Mouse (Mus musculus) neural tube, embryonic 12.5 days (tissue): ENCODE data around the gene Zfp335. TPM values are rescaled to one million over a fixed set of nuclear protein-coding genes. Genes with fewer than 3 reads are reported as not detected.
A peak's percentile ranks its signal among the peaks of the same experiment; 100 is the strongest.
"Not testable (repeated sequence)": the region's sequence is repeated elsewhere in the genome, so short reads cannot be mapped to it uniquely, and the experiment has no call there.

Experiments
- ATAC-seq: fragments of 200-750 bp; cut with Nextera tagmentation; 2 replicates; pipeline ENCODE4 v1.8.0; 2017; ENCODE audit warnings: low read depth, mild to moderate bottlenecking, moderate TSS enrichment, moderate library complexity; ENCODE audit not compliant: low FRiP score
- H3K27ac ChIP-seq: fragments of 300-500 bp; sonication (generic); 2 replicates; pipeline ENCODE4 v1.5.1; 2016
- H3K27me3 ChIP-seq: fragments of 300-500 bp; sonication (generic); replicated peaks from 2 replicates; pipeline ENCODE4 v1.6.1; 2016; ENCODE audit warnings: mild to moderate bottlenecking
- H3K36me3 ChIP-seq: fragments of 300-500 bp; sonication (generic); 2 replicates; pipeline ENCODE4 v1.6.1; 2016; ENCODE audit warnings: mild to moderate bottlenecking
- H3K4me1 ChIP-seq: fragments of 300-500 bp; sonication (generic); 2 replicates; pipeline ENCODE4 v1.6.1; 2016
- H3K4me2 ChIP-seq: fragments of 300-500 bp; sonication (generic); replicated peaks from 2 replicates; pipeline ENCODE4 v1.6.1; 2016; ENCODE audit warnings: mild to moderate bottlenecking
- H3K4me3 ChIP-seq: fragments of 300-500 bp; sonication (generic); 2 replicates; pipeline ENCODE4 v1.5.1; 2016
- H3K9ac ChIP-seq: fragments of 300-500 bp; sonication (generic); 2 replicates; pipeline ENCODE4 v1.6.1; 2016; ENCODE audit warnings: mild to moderate bottlenecking
- H3K9me3 ChIP-seq: fragments of 300-500 bp; sonication (generic); 2 replicates; pipeline ENCODE4 v1.6.1; 2016; ENCODE audit warnings: mild to moderate bottlenecking
- WGBS: fragments of 180-500 bp; shearing (Covaris S2); methylation state at CpG from one replicate; pipeline ENCODE4 v1.1.7; 2016; 5-methylcytosine and 5-hydroxymethylcytosine counted together
- polyA plus RNA-seq: library from polyadenylated mRNA; unstranded; fragments of >200 nt; fragmentation: Nextera tagmentation; extraction: Ambion mirVana; gene quantifications from 2 replicates; pipeline ENCODE4 v1.2.1, GENCODE M21; 2016

Zfp335 gene
- polyA plus RNA-seq, 1 experiment from 2014 or later = 17.2 TPM

DNA sequence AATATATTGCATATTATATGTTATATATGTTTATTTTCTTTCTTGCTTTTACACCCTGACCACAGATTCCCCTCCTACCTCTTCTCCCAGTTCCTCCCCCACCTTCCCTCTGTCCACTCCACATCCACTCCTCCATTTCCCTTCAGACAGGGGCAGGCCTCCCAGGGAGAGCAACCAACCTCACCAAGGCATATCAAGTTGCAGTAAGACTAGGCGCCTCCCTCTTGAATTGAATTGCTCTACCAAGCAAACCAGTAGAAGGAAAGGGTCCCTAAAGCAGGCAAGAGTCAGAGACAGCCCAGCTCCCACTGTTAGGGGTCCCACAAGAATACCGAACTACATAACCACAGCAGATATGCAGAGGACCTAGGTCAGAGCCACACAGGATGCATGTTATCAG is 52.4 kb downstream of the Zfp335 start:
- Histone ChIP-seq H3K4me3 (no peak overlapping the region), H3K4me2 (no peak overlapping the region), H3K9ac (no peak overlapping the region), H3K27me3 (peaks cover 36% of the 10 kb centered on the region), H3K9me3 (no peaks in the 10 kb centered on the region), H3K4me1 (peaks cover 28% of the 10 kb centered on the region), H3K27ac (no peak overlapping the region), H3K36me3 (no peaks in the 10 kb centered on the region)
- ATAC-seq = no peak
- 53% methylated on average over 2 of the region's 2 CpGs for WGBS

DNA sequence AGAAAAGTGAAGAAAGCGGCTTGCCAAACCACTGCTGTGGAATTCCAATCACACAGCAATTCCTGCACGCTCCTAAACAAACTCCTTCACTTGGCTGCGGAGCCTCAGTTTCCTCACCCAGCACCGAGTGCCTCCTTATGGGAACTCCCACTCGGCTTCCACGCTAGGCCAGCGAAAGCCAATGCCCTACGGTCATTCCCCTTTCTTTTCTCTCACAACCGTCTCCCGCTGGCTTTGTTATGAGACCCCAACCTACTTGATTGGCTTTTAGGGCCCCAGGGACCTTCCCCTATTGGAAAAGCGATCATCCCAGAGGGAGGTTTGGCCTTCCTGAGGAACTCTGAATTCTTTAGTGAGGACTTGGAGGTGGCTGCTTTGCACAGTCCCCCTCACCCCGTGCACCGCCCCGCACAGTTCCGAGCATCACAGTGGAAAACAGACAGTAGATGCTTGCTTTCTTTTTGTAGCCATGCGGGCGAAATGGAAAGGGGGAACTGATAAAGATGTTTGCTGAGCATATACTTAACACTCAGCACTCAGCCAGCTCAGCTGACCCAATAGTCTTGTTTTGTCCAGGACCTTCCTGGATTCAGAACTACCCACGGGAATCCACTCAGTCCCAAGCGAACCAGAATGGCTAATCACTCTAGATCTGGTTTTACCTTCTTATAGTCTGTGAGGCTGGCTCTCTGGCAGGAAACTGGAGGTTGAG is 53.6 kb downstream of the Zfp335 start:
- H3K36me3 ChIP-seq = no peaks in the 10 kb centered on the region
- peaks cover 28% of the 10 kb centered on the region for H3K4me1 ChIP-seq
- no peaks in the 10 kb centered on the region for H3K9me3 ChIP-seq
- peak overlapping the region; percentile 44; the same call in 1 of the 2 replicates for H3K9ac ChIP-seq
- ATAC-seq = peak; percentile 27; the same call in 1 of the 2 replicates
- 3% methylated on average over 19 of the region's 19 CpGs for WGBS
- no peak overlapping the region for H3K27ac ChIP-seq
- H3K4me3 ChIP-seq = peak overlapping the region; percentile 47
- peaks cover 37% of the 10 kb centered on the region for H3K27me3 ChIP-seq
- H3K4me2 ChIP-seq = peak overlapping the region; percentile 75

DNA sequence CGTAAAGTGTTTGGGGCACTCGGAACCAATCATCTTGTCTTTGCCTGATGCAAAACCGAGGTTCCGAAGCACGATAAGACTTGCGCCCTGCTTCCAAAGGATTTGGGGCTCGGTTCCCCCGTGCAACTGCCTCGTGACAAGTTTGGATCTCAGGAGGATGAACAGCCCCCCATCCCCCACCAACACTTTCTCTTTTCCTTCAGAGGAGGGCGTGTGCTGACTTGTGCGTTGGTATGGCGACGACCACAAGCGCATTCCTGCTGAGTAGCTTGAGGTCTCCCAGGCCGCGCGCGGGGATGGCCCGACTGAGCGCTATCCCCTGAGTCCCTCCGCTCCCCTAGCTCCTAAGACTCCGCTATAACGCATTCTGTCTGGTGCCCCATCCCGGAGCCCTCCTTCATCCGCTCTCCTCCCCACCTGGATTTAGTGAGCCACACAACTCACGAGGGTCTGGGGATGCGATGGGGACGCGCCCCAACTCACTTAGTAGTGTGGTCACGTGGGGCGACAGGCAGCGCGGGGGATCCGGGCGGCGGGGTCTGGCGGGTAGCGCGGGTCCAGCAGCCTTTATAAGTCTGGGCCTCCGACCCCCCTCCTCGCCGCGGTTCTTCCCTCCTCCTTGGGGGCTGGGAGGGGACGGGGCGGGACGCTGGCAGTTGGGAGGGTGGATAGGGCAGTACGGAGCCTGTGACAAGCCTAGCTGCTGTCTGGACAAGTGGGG is 54.3 kb downstream of the Zfp335 start, which contains the start of gene Pltp:
TSS of gene Pltp (minus strand) at position 611 of the 721 bp plus-strand sequence.
- ATAC-seq = peak; percentile 88

DNA sequence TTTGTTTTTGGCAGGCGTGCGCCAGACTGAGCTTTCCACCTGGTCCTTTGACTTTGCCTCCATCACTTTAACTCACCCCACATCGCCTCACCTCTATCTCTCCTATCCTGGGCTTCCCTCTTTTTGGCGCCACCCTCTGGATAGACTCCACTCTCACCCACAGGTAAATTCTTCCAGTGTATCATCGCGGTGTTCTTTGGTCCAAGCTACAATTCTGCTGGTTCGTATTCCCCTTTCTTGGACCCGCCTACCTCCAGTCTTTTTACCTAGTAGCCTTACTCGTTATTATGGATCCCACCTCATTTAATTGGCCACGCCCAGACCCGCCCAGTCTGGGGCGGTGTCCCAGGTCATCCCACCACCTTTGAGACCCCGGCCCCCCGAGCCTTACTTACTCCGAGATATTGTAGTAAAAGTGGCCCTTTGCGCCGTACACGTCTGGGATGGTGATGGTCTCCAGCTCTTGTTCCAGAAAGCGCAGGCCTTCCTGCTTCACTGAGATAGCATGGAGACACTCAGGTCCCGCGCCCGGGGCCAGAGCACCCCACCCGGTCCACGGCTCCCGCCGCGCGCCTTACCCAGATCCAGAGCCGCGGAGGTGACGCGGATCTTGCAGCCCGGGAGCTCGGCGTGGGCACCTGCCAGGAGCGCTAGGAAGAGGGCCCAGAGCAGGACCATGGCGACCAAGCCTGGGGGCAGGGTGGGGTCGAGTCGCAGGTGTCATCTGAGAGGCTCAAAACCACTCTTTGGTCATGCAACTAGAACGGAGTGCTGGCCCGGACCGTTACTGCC is 55.1 kb downstream of the Zfp335 start:
- Histone ChIP-seq H3K27ac (no peak overlapping the region), H3K9me3 (no peaks in the 10 kb centered on the region), H3K4me1 (peaks cover 22% of the 10 kb centered on the region), H3K36me3 (no peaks in the 10 kb centered on the region), H3K9ac (peak overlapping the region; percentile 44), H3K4me3 (peak overlapping the region; percentile 47), H3K4me2 (peak overlapping the region; percentile 75), H3K27me3 (peaks cover 37% of the 10 kb centered on the region)
- peak; percentile 57 for ATAC-seq
- 1% methylated on average over 42 of the region's 42 CpGs for WGBS

More for the DNA sequence above, 54.3 kb downstream of the Zfp335 start, which contains the start of gene Pltp:
- H3K4me2 ChIP-seq = peak within 1 kb of the TSS; percentile 75
- H3K27ac ChIP-seq = no peak within 1 kb of the TSS
- WGBS = under 1% methylated on average over 47 of the region's 47 CpGs
- no peaks in the 10 kb centered on the region for H3K36me3 ChIP-seq
- H3K9me3 ChIP-seq = no peaks in the 10 kb centered on the region
- peaks cover 27% of the 10 kb centered on the region for H3K4me1 ChIP-seq
- H3K9ac ChIP-seq = peak within 1 kb of the TSS; percentile 44
- peak within 1 kb of the TSS; percentile 47 for H3K4me3 ChIP-seq
- H3K27me3 ChIP-seq = peaks cover 37% of the 10 kb centered on the region

DNA sequence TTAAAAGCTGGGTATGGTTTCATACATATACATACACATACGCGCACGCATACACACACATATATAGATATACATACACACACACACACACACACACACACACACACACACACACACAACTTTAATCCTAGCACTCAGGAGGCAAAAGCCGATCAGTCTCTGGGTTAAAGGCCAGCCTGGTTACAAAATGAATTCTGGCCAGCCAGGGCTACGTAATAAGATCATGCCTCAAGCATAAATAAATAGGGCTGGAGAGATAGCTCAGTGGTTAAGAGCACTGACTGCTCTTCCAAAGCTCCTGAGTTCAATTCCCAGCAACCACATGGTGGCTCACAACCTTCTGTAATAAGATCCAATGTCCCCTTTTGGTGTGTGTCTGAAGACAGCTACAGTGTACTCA is 56.0 kb downstream of the Zfp335 start:
- Histone ChIP-seq H3K27me3 (peaks cover 37% of the 10 kb centered on the region), H3K4me1 (peaks cover 22% of the 10 kb centered on the region), H3K4me2 (peak overlapping the region; percentile 75)
- not testable (repeated sequence) for H3K9me3 ChIP-seq, H3K4me3 ChIP-seq, H3K27ac ChIP-seq, H3K36me3 ChIP-seq, H3K9ac ChIP-seq, ATAC-seq
- 80% methylated on average over 5 of the region's 5 CpGs for WGBS

DNA sequence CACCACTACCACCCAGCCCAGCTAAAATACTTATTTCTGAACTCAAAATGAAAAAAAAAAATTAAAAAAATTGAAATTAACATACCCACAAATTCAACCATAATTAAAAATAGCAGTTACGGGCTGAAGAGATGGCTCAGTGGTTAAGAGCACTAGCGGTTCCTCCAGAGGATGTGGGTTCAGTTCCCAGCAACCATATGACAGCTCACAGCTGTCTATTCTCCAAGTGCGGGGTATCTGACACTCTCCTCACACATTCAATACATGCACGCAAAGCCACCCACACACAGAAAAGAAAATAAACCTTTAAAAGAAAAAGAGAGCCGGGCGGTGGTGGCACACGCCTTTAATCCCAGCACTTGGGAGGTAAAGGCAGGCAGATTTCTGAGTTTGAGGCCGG is 61.5 kb downstream of the Zfp335 start:
- 93% methylated on average over 8 of the region's 8 CpGs for WGBS
- no peak overlapping the region for H3K27ac ChIP-seq

DNA sequence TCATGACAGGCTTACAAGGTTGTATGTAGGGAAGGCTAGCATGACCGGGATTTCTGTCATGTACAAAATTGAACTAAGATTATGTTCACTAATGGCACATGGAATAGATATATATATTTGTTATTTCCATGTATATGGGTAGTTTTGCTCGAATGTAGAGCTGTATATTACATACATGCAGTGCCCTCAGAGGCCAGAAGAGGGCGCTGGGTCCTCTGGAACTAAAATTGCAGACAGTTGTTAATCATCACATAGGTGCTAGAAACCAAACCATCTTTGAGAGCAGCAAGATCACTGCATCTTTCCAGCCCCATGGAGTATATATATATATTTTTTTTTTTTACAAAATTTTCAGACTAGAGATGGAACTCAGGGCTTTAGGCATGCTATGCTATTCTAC is 65.8 kb downstream of the Zfp335 start:
- 53% methylated on average over 3 of the region's 3 CpGs for WGBS
- Histone ChIP-seq H3K36me3 (peaks cover 11% of the 10 kb centered on the region), H3K27ac (no peak overlapping the region), H3K4me1 (no peaks in the 10 kb centered on the region), H3K27me3 (no peaks in the 10 kb centered on the region), H3K9me3 (no peaks in the 10 kb centered on the region), H3K4me2 (no peak overlapping the region), H3K9ac (no peak overlapping the region), H3K4me3 (no peak overlapping the region)
- no peak for ATAC-seq

More for the DNA sequence above, 61.5 kb downstream of the Zfp335 start:
- Histone ChIP-seq H3K9me3 (no peaks in the 10 kb centered on the region), H3K27me3 (peaks cover 3% of the 10 kb centered on the region; the same call in 1 of the 2 replicates), H3K4me2 (no peak overlapping the region), H3K9ac (no peak overlapping the region), H3K36me3 (peaks cover 7% of the 10 kb centered on the region), H3K4me1 (no peaks in the 10 kb centered on the region), H3K4me3 (no peak overlapping the region)
- no peak for ATAC-seq

Other genes with a start within 250 kb of the Zfp335 start
- gene Wfdc11, start 237.7 kb downstream of the Zfp335 start, polyA plus RNA-seq = not detected in 2 replicates
- gene Wfdc13, start 226.7 kb downstream of the Zfp335 start, polyA plus RNA-seq = not detected in 2 replicates
- not detected in 2 replicates for gene Spint4, start 213.3 kb downstream of the Zfp335 start, polyA plus RNA-seq
- gene Spint5, start 196.5 kb downstream of the Zfp335 start, polyA plus RNA-seq = not detected in 2 replicates
- gene Wfdc3, start 165.8 kb downstream of the Zfp335 start, polyA plus RNA-seq = 0.44 and 0.72 TPM in 2 replicates
- 85.6 and 92.2 TPM in 2 replicates for gene Dnttip1, start 165.8 kb downstream of the Zfp335 start, polyA plus RNA-seq
- gene Ube2c, start 141.9 kb downstream of the Zfp335 start, polyA plus RNA-seq = 311 and 340 TPM in 2 replicates
- 26.2 and 36.5 TPM in 2 replicates for gene Tnnc2, start 131.8 kb downstream of the Zfp335 start, polyA plus RNA-seq
- gene Snx21, start 125.9 kb downstream of the Zfp335 start, polyA plus RNA-seq = 14.2 and 15.6 TPM in 2 replicates
- 15.9 and 19.6 TPM in 2 replicates for gene Acot8, start 106.9 kb downstream of the Zfp335 start, polyA plus RNA-seq
- gene Zswim3, start 106.7 kb downstream of the Zfp335 start, polyA plus RNA-seq = 11.8 and 14.1 TPM in 2 replicates
- 22.8 and 23.7 TPM in 2 replicates for gene Zswim1, start 89.1 kb downstream of the Zfp335 start, polyA plus RNA-seq
- gene Spata25, start 83.2 kb downstream of the Zfp335 start, polyA plus RNA-seq = not detected in 2 replicates
- gene Ctsa, start 78.9 kb downstream of the Zfp335 start, polyA plus RNA-seq = 105 and 114 TPM in 2 replicates
- 4.5 and 5.6 TPM in 2 replicates for gene Neurl2, start 78.3 kb downstream of the Zfp335 start, polyA plus RNA-seq
- 87.9 and 93.1 TPM in 2 replicates for gene Pltp, start 54.0 kb downstream of the Zfp335 start, polyA plus RNA-seq
- 83.4 and 86.4 TPM in 2 replicates for gene Pcif1, start 32.5 kb downstream of the Zfp335 start, polyA plus RNA-seq
- 5.0 TPM in 2 replicates for gene Mmp9, start 29.0 kb upstream of the Zfp335 start, polyA plus RNA-seq
- gene Slc12a5, start 49.0 kb upstream of the Zfp335 start, polyA plus RNA-seq = 12.7 and 13.9 TPM in 2 replicates
- 121 and 123 TPM in 2 replicates for gene Ncoa5, start 123.1 kb upstream of the Zfp335 start, polyA plus RNA-seq
- gene Cd40, start 143.9 kb upstream of the Zfp335 start, polyA plus RNA-seq = 6.8 and 8.0 TPM in 2 replicates
- gene 1700025C18Rik, start 179.0 kb upstream of the Zfp335 start, polyA plus RNA-seq = not detected in 2 replicates